Mouse (Mus musculus): ENCODE data around the gene Ppard. TPM values are rescaled to one million over a fixed set of nuclear protein-coding genes. Genes with fewer than 3 reads are reported as not detected.

The Ppard gene
- polyA plus RNA-seq, 1 experiment from 2014 or later = 2.7 TPM

- no peak overlapping the region for H3K4me3 ChIP-seq (ENCODE audit: low read depth, low read length)
- no peak overlapping the region for H3K9ac ChIP-seq (ENCODE audit: low read length)
- H3K9me3 ChIP-seq (ENCODE audit: control insufficient read depth, low read length) = no peaks in the 10 kb centered on the region
- peaks cover 18% of the 10 kb centered on the region for H3K4me1 ChIP-seq (ENCODE audit: control insufficient read depth, insufficient read depth, low read length)
- ATAC-seq (ENCODE audit: insufficient number of reproducible peaks, low FRiP score, low TSS enrichment, low read depth) (no peak), DNase-seq (ENCODE audit: low spot score) (no peak)
- H3K27me3 ChIP-seq (ENCODE audit: control insufficient read depth, insufficient read depth, low read length) = no peaks in the 10 kb centered on the region
- 79% methylated on average over 10 of the region's 10 CpGs for WGBS
- H3K36me3 ChIP-seq (ENCODE audit: control insufficient read depth, insufficient read depth, low read length) = peaks cover 4% of the 10 kb centered on the region; the same call in 1 of the 2 replicates
- no peak overlapping the region for H3K4me2 ChIP-seq (ENCODE audit: low read depth, severe bottlenecking)
- no peak overlapping the region for H3K27ac ChIP-seq (replicated peaks; ENCODE audit: low read depth, low read length)
Observed at GRCm38 (mm10) chr17:28286133-28286532, 53.6 kb downstream of the Ppard start.

GRCm38 (mm10) chr17:28286964-28287363 lies 54.5 kb downstream of the Ppard start:
- 42% methylated on average over 5 of the region's 5 CpGs for WGBS

GRCm38 (mm10) chr17:28287578-28287977 lies 55.1 kb downstream of the Ppard start:
- H3K27ac ChIP-seq (replicated peaks; ENCODE audit: low read depth, low read length) = no peak overlapping the region
- 86% methylated on average over 8 of the region's 8 CpGs for WGBS
- no peak overlapping the region for H3K4me3 ChIP-seq (ENCODE audit: low read depth, low read length)
- no peak for ATAC-seq (ENCODE audit: insufficient number of reproducible peaks, low FRiP score, low TSS enrichment, low read depth)
- H3K36me3 ChIP-seq (ENCODE audit: control insufficient read depth, insufficient read depth, low read length) = peaks cover 4% of the 10 kb centered on the region; the same call in 1 of the 2 replicates
- H3K4me1 ChIP-seq (ENCODE audit: control insufficient read depth, insufficient read depth, low read length) = peaks cover 14% of the 10 kb centered on the region
- no peak overlapping the region for H3K9ac ChIP-seq (ENCODE audit: low read length)
- H3K4me2 ChIP-seq (ENCODE audit: low read depth, severe bottlenecking) = no peak overlapping the region
- no peaks in the 10 kb centered on the region for H3K27me3 ChIP-seq (ENCODE audit: control insufficient read depth, insufficient read depth, low read length)
- no peaks in the 10 kb centered on the region for H3K9me3 ChIP-seq (ENCODE audit: control insufficient read depth, low read length)
- no peak for DNase-seq (ENCODE audit: low spot score)

More at GRCm38 (mm10) chr17:28286964-28287363, 54.5 kb downstream of the Ppard start:
- DNase-seq (ENCODE audit: low spot score) (no peak), ATAC-seq (ENCODE audit: insufficient number of reproducible peaks, low FRiP score, low TSS enrichment, low read depth) (no peak)
- no peak overlapping the region for H3K4me2 ChIP-seq (ENCODE audit: low read depth, severe bottlenecking)
- H3K9ac ChIP-seq (ENCODE audit: low read length) = no peak overlapping the region
- no peak overlapping the region for H3K27ac ChIP-seq (replicated peaks; ENCODE audit: low read depth, low read length)
- H3K27me3 ChIP-seq (ENCODE audit: control insufficient read depth, insufficient read depth, low read length) = no peaks in the 10 kb centered on the region
- H3K4me3 ChIP-seq (ENCODE audit: low read depth, low read length) = no peak overlapping the region
- H3K4me1 ChIP-seq (ENCODE audit: control insufficient read depth, insufficient read depth, low read length) = peaks cover 14% of the 10 kb centered on the region
- H3K36me3 ChIP-seq (ENCODE audit: control insufficient read depth, insufficient read depth, low read length) = peaks cover 4% of the 10 kb centered on the region; the same call in 1 of the 2 replicates
- no peaks in the 10 kb centered on the region for H3K9me3 ChIP-seq (ENCODE audit: control insufficient read depth, low read length)

- Histone ChIP-seq H3K27ac (replicated peaks; ENCODE audit: low read depth, low read length) (no peak overlapping the region), H3K4me1 (ENCODE audit: control insufficient read depth, insufficient read depth, low read length) (peaks cover 9% of the 10 kb centered on the region), H3K27me3 (ENCODE audit: control insufficient read depth, insufficient read depth, low read length) (no peaks in the 10 kb centered on the region), H3K9me3 (ENCODE audit: control insufficient read depth, low read length) (no peaks in the 10 kb centered on the region), H3K36me3 (ENCODE audit: control insufficient read depth, insufficient read depth, low read length) (peaks cover 4% of the 10 kb centered on the region; the same call in 1 of the 2 replicates), H3K4me3 (ENCODE audit: low read depth, low read length) (no peak overlapping the region), H3K4me2 (ENCODE audit: low read depth, severe bottlenecking) (no peak overlapping the region), H3K9ac (ENCODE audit: low read length) (no peak overlapping the region)
- no peak for ATAC-seq (ENCODE audit: insufficient number of reproducible peaks, low FRiP score, low TSS enrichment, low read depth)
- no peak for DNase-seq (ENCODE audit: low spot score)
- WGBS = 69% methylated on average over 5 of the region's 5 CpGs
Observed at GRCm38 (mm10) chr17:28287980-28288379, 55.5 kb downstream of the Ppard start.

- Histone ChIP-seq H3K4me1 (ENCODE audit: control insufficient read depth, insufficient read depth, low read length) (peaks cover 8% of the 10 kb centered on the region; the same call in 1 of the 2 replicates), H3K4me2 (ENCODE audit: low read depth, severe bottlenecking) (no peak overlapping the region), H3K36me3 (ENCODE audit: control insufficient read depth, insufficient read depth, low read length) (peaks cover 4% of the 10 kb centered on the region; the same call in 1 of the 2 replicates), H3K27me3 (ENCODE audit: control insufficient read depth, insufficient read depth, low read length) (no peaks in the 10 kb centered on the region), H3K9me3 (ENCODE audit: control insufficient read depth, low read length) (no peaks in the 10 kb centered on the region), H3K27ac (replicated peaks; ENCODE audit: low read depth, low read length) (no peak overlapping the region), H3K9ac (ENCODE audit: low read length) (no peak overlapping the region), H3K4me3 (ENCODE audit: low read depth, low read length) (no peak overlapping the region)
- DNase-seq (ENCODE audit: low spot score) (no peak), ATAC-seq (ENCODE audit: insufficient number of reproducible peaks, low FRiP score, low TSS enrichment, low read depth) (no peak)
- 75% methylated on average over 3 of the region's 3 CpGs for WGBS
Observed at GRCm38 (mm10) chr17:28290262-28290661, 57.8 kb downstream of the Ppard start.

- Histone ChIP-seq H3K9me3 (ENCODE audit: control insufficient read depth, low read length) (no peaks in the 10 kb centered on the region), H3K4me3 (ENCODE audit: low read depth, low read length) (no peak overlapping the region), H3K4me2 (ENCODE audit: low read depth, severe bottlenecking) (no peak overlapping the region), H3K9ac (ENCODE audit: low read length) (no peak overlapping the region), H3K4me1 (ENCODE audit: control insufficient read depth, insufficient read depth, low read length) (peaks cover 8% of the 10 kb centered on the region; the same call in 1 of the 2 replicates), H3K36me3 (ENCODE audit: control insufficient read depth, insufficient read depth, low read length) (peaks cover 4% of the 10 kb centered on the region; the same call in 1 of the 2 replicates), H3K27ac (replicated peaks; ENCODE audit: low read depth, low read length) (no peak overlapping the region), H3K27me3 (ENCODE audit: control insufficient read depth, insufficient read depth, low read length) (no peaks in the 10 kb centered on the region)
- ATAC-seq (ENCODE audit: insufficient number of reproducible peaks, low FRiP score, low TSS enrichment, low read depth) (no peak), DNase-seq (ENCODE audit: low spot score) (no peak)
- WGBS = 88% methylated on average over 11 of the region's 11 CpGs
Observed at GRCm38 (mm10) chr17:28290671-28291070, 58.2 kb downstream of the Ppard start.

GRCm38 (mm10) chr17:28291346-28291745 lies 58.8 kb downstream of the Ppard start:
- H3K4me2 ChIP-seq (ENCODE audit: low read depth, severe bottlenecking) = no peak overlapping the region
- ATAC-seq (ENCODE audit: insufficient number of reproducible peaks, low FRiP score, low TSS enrichment, low read depth) = no peak
- no peaks in the 10 kb centered on the region for H3K9me3 ChIP-seq (ENCODE audit: control insufficient read depth, low read length)
- no peak overlapping the region for H3K4me3 ChIP-seq (ENCODE audit: low read depth, low read length)
- WGBS = 80% methylated on average over 7 of the region's 7 CpGs
- peaks cover 4% of the 10 kb centered on the region; the same call in 1 of the 2 replicates for H3K36me3 ChIP-seq (ENCODE audit: control insufficient read depth, insufficient read depth, low read length)
- H3K9ac ChIP-seq (ENCODE audit: low read length) = no peak overlapping the region
- no peaks in the 10 kb centered on the region for H3K27me3 ChIP-seq (ENCODE audit: control insufficient read depth, insufficient read depth, low read length)
- H3K27ac ChIP-seq (replicated peaks; ENCODE audit: low read depth, low read length) = no peak overlapping the region
- H3K4me1 ChIP-seq (ENCODE audit: control insufficient read depth, insufficient read depth, low read length) = peaks cover 5% of the 10 kb centered on the region; the same call in 1 of the 2 replicates
- DNase-seq (ENCODE audit: low spot score) = no peak

- Histone ChIP-seq H3K27me3 (ENCODE audit: control insufficient read depth, insufficient read depth, low read length) (no peaks in the 10 kb centered on the region), H3K9me3 (ENCODE audit: control insufficient read depth, low read length) (no peaks in the 10 kb centered on the region), H3K4me1 (ENCODE audit: control insufficient read depth, insufficient read depth, low read length) (peaks cover 5% of the 10 kb centered on the region; the same call in 1 of the 2 replicates), H3K27ac (replicated peaks; ENCODE audit: low read depth, low read length) (no peak overlapping the region), H3K4me3 (ENCODE audit: low read depth, low read length) (no peak overlapping the region), H3K4me2 (ENCODE audit: low read depth, severe bottlenecking) (no peak overlapping the region), H3K9ac (ENCODE audit: low read length) (no peak overlapping the region), H3K36me3 (ENCODE audit: control insufficient read depth, insufficient read depth, low read length) (peaks cover 2% of the 10 kb centered on the region; the same call in 1 of the 2 replicates)
- WGBS = 63% methylated on average over 4 of the region's 4 CpGs
- no peak for ATAC-seq (ENCODE audit: insufficient number of reproducible peaks, low FRiP score, low TSS enrichment, low read depth)
- no peak for DNase-seq (ENCODE audit: low spot score)
Observed at GRCm38 (mm10) chr17:28293716-28294115, 61.2 kb downstream of the Ppard start.

All from limb, embryonic 11.5 days (tissue).